11 mouse cellular contexts compared by ENCODE assay signal in the genomic region with DNA sequence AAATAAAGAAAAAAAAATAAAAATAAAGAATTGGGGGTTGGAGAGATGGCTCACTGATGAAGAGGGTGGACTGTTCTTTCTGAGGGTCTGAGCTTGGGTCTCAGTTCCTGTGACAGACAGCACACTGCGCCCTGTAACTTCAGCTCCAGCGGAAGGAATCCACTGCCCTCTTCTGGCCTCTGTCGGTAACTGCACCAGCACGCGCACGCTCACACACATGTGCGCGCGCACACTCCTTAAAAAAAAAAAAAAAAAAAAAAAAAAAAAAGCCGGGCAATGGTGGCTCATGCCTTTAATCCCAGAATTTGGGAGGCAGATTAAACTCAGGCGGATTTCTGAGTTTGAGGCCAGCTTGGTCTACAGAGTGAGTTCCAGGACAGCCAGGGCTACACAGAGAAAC. TPM values are rescaled to one million over a fixed set of nuclear protein-coding genes. Genes with fewer than 3 reads are reported as not detected.
DNase-seq lines count a peak whose midpoint lies in the region; ATAC-seq and TF ChIP-seq lines count a peak whose summit lies in the region.
"Had no signal": no experiment of that assay in that cellular context is flagged by ENCODE, and none has a peak within 500 bp of the region (broad histone marks: within the 10 kb centered on the region; RNA-seq: fewer than 3 reads in every experiment).

No protein-coding gene starts in this region.

- H3K27ac ChIP-seq in liver, embryonic 15.5 days (replicated peaks): no peak overlapping the region
- H3K27ac ChIP-seq: neural tube, embryonic 12.5 days had no signal

- no peaks in the 10 kb centered on the region for H3K27me3 ChIP-seq in liver, embryonic 15.5 days
- H3K27me3 ChIP-seq: neural tube, embryonic 12.5 days had no signal

- no peaks in the 10 kb centered on the region for H3K9me3 ChIP-seq in liver, embryonic 15.5 days (replicated peaks)
- H3K9me3 ChIP-seq: neural tube, embryonic 12.5 days had no signal

- H3K4me3 ChIP-seq in lung, adult 2 months (replicated peaks; ENCODE audit: extremely low read depth, low read depth, low read length): no peak overlapping the region
- no peak overlapping the region for H3K4me3 ChIP-seq in liver, embryonic 15.5 days (replicated peaks)
- H3K4me3 ChIP-seq: neural tube, embryonic 12.5 days had no signal

- H3K4me2 ChIP-seq in liver, embryonic 15.5 days: peak overlapping the region; percentile 39
- H3K4me2 ChIP-seq: neural tube, embryonic 12.5 days had no signal

- no peak overlapping the region for H3K9ac ChIP-seq in liver, embryonic 15.5 days
- H3K9ac ChIP-seq: neural tube, embryonic 12.5 days had no signal

- peak; percentile 36; the same call in 1 of the 2 replicates for TF ChIP-seq CTCF in lung, adult 2 months (IDR thresholded peaks at IDR 0.05; ENCODE audit: insufficient read depth, low read length)

- TF ChIP-seq POLR2A in lung, adult 2 months (IDR thresholded peaks at IDR 0.05; ENCODE audit: borderline replicate concordance, extremely low read depth, low read depth, low read length): no peak

- DNase-seq in adrenal gland, postnatal 14 days: peak; percentile 46
- no peak for DNase-seq in adrenal gland, postnatal 4 days (ENCODE audit: low spot score in 2 of 2)
- DNase-seq in lung, adult 2 months: no peak
- no peak for DNase-seq in lung, adult 18-20 months
- peak; percentile 17 for DNase-seq in brain, adult 2 months (ENCODE audit: low read depth, low spot score)
- DNase-seq: left cerebral cortex, postnatal 4 days had no signal

- no peaks in the 10 kb centered on the region for H3K4me1 ChIP-seq in lung, adult 2 months (ENCODE audit: control insufficient read depth, insufficient read depth, low read length)
- no peaks in the 10 kb centered on the region for H3K4me1 ChIP-seq in liver, embryonic 15.5 days (replicated peaks)
- H3K4me1 ChIP-seq: neural tube, embryonic 12.5 days had no signal

- no peaks in the 10 kb centered on the region for H3K36me3 ChIP-seq in liver, embryonic 15.5 days (replicated peaks)
- H3K36me3 ChIP-seq: neural tube, embryonic 12.5 days had no signal

- ATAC-seq in liver, embryonic 15.5 days (ENCODE audit: insufficient read depth): no peak
- no peak for ATAC-seq in erythroid progenitor cell, adult 5-6 weeks (replicated peaks; ENCODE audit: low FRiP score, poor library complexity, severe bottlenecking)
- no peak for ATAC-seq in erythroblast, adult 5-6 weeks (replicated peaks; ENCODE audit: low FRiP score, poor library complexity, severe bottlenecking)
- ATAC-seq: inflammation-experienced regulatory T-cells, adult 6 months had no signal

- WGBS in lung, adult 2 months: 68% methylated on average over 11 of the region's 11 CpGs
- WGBS in liver, embryonic 15.5 days (ENCODE audit: insufficient replicate concordance): 41% methylated on average over 11 of the region's 11 CpGs

RNA-seq across cellular contexts. Expression of gene Zfp64, which starts 24.4 kb away (rescaled TPM):
- 17.2 and 19.7 TPM in 2 replicates for total RNA-seq in adrenal gland, postnatal 14 days (2021)
- 10 to 100 TPM; 25.7 to 26.1 TPM for total RNA-seq in adrenal gland, postnatal 4 days (2021)
- 26.5 and 29.9 TPM in 2 replicates for polyA plus RNA-seq in lung, adult 2 months (2012; rRNA removed)
- polyA plus RNA-seq in liver, embryonic 15.5 days (2015; fragmentation: Nextera tagmentation; extraction: Ambion mirVana): 8.2 and 8.4 TPM in 2 replicates
- 2.9 and 11.2 TPM in 2 replicates for total RNA-seq in erythroid progenitor cell, adult 5-6 weeks (2015; ENCODE audit: low replicate concordance)
- 2.2 and 8.5 TPM in 2 replicates for total RNA-seq in erythroid progenitor cell, adult 5-6 weeks (2017; ENCODE audit: low replicate concordance)
- total RNA-seq in erythroblast, adult 5-6 weeks (2015; ENCODE audit: low replicate concordance): 3.1 and 3.5 TPM in 2 replicates
- total RNA-seq in erythroblast, adult 5-6 weeks (2017; ENCODE audit: low replicate concordance): 4.2 and 4.3 TPM in 2 replicates

Comparison
In these comparisons a context has a peak if more than half of its experiments do, and no peak if none do; other contexts are left out.
1. DNase-seq: peak in adrenal gland, postnatal 14 days (single experiment) and brain, adult 2 months (single experiment); none in adrenal gland, postnatal 4 days (0 of 2), lung, adult 2 months (single experiment) and lung, adult 18-20 months (0 of 2).